In the genomic region with DNA sequence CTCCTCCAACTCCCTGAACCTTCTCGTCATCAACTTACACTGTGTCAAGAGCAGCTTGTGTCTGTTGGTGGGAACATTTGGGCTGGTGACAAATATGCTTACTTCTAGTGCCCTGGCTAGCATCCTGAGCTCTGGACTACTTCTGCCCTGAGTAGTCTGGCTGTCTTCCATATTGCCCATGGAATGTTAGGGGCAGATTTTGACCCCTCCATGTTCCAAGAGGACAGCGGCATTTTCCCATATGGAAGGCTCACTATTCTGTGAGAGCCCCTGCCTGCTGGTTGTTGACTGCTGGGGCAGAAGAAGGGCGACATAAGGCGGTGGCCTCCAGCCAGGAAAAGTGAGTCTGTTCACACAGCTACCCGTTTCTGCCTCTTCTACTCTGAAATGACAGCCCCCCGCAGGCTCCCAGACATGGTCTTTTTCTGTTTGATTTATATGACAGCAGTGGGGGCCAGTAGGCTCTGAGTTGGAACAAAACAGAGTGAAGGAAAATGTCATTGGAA, we compare ENCODE assay signal across 8 mouse cellular contexts. TPM values are rescaled to one million over a fixed set of nuclear protein-coding genes. Genes with fewer than 3 reads are reported as not detected.
DNase-seq lines count a peak whose midpoint lies in the region; ATAC-seq and TF ChIP-seq lines count a peak whose summit lies in the region.

No protein-coding gene starts in this region.

- 46% methylated on average over 6 of the region's 6 CpGs for WGBS in kidney, embryonic 16.5 days
- WGBS in intestine, postnatal 0 days: 70% methylated on average over 6 of the region's 6 CpGs

- no peak overlapping the region for H3K4me2 ChIP-seq in kidney, embryonic 16.5 days (replicated peaks; ENCODE audit: low read depth, low read length)
- H3K4me2 ChIP-seq in intestine, postnatal 0 days (replicated peaks; ENCODE audit: low read depth): no peak overlapping the region

- H3K27ac ChIP-seq in kidney, embryonic 16.5 days (ENCODE audit: low read length): no peak overlapping the region
- H3K27ac ChIP-seq in intestine, postnatal 0 days (ENCODE audit: low read depth, low read length): no peak overlapping the region

- ATAC-seq in kidney, embryonic 16.5 days (ENCODE audit: low FRiP score, low TSS enrichment): no peak
- ATAC-seq in intestine, postnatal 0 days: no peak
- ATAC-seq in megakaryocyte, adult 5-6 weeks (ENCODE audit: poor library complexity, severe bottlenecking): no peak

- no peak overlapping the region for H3K4me3 ChIP-seq in kidney, embryonic 16.5 days (ENCODE audit: low read length)
- H3K4me3 ChIP-seq in intestine, postnatal 0 days (ENCODE audit: low read depth, low read length): no peak overlapping the region

- peaks cover 11% of the 10 kb centered on the region; the same call in 1 of the 2 replicates for H3K36me3 ChIP-seq in kidney, embryonic 16.5 days (ENCODE audit: insufficient read depth, low read length)
- peaks cover 62% of the 10 kb centered on the region for H3K36me3 ChIP-seq in intestine, postnatal 0 days (ENCODE audit: control insufficient read depth, insufficient read depth)

- peaks cover 12% of the 10 kb centered on the region for H3K4me1 ChIP-seq in kidney, embryonic 16.5 days (ENCODE audit: insufficient read depth, low read length)
- H3K4me1 ChIP-seq in intestine, postnatal 0 days (replicated peaks; ENCODE audit: control insufficient read depth, insufficient read depth, low read length): no peaks in the 10 kb centered on the region

- DNase-seq in kidney, adult 11 months: peak; percentile 40
- DNase-seq in adrenal gland, postnatal 25 days: peak; percentile 37
- peak; percentile 92 to 95 for DNase-seq in cerebellum, postnatal 14 days
- DNase-seq in kidney, postnatal 10 days: peak; percentile 48
- no peak for DNase-seq in ovary, postnatal 14 days (ENCODE audit: low spot score)

- H3K9ac ChIP-seq in kidney, embryonic 16.5 days (replicated peaks; ENCODE audit: low read length): no peak overlapping the region
- no peak overlapping the region for H3K9ac ChIP-seq in intestine, postnatal 0 days (ENCODE audit: low read depth, low read length)

- no peaks in the 10 kb centered on the region for H3K9me3 ChIP-seq in kidney, embryonic 16.5 days (ENCODE audit: low read length)
- H3K9me3 ChIP-seq in intestine, postnatal 0 days (ENCODE audit: control insufficient read depth): no peaks in the 10 kb centered on the region

- H3K27me3 ChIP-seq in kidney, embryonic 16.5 days (ENCODE audit: insufficient read depth, low read length): no peaks in the 10 kb centered on the region
- H3K27me3 ChIP-seq in intestine, postnatal 0 days (replicated peaks; ENCODE audit: control insufficient read depth, insufficient read depth, low read length): no peaks in the 10 kb centered on the region

- no peak for TF ChIP-seq CTCF in intestine, postnatal 0 days (IDR thresholded peaks at IDR 0.05; ENCODE audit: low read depth)

RNA-seq across cellular contexts. Expression of a gene that starts 33.8 kb away (rescaled TPM):
- 51.3 and 62.2 TPM in 2 replicates for polyA plus RNA-seq in kidney, embryonic 16.5 days (2015; fragmentation: Nextera tagmentation; extraction: Ambion mirVana)
- total RNA-seq in adrenal gland, postnatal 25 days (2021): 125 and 160 TPM in 2 replicates
- 86.9 and 88.1 TPM in 2 replicates for polyA plus RNA-seq in intestine, postnatal 0 days (2015; fragmentation: Nextera tagmentation; extraction: Ambion mirVana)
- 27.5 and 37.3 TPM in 2 replicates for total RNA-seq in megakaryocyte, adult 5-6 weeks (2015)
- total RNA-seq in megakaryocyte, adult 5-6 weeks (2017): 27.6 and 43.3 TPM in 2 replicates
